Mouse (Mus musculus): ENCODE data around the gene Ncoa1.

DNA sequence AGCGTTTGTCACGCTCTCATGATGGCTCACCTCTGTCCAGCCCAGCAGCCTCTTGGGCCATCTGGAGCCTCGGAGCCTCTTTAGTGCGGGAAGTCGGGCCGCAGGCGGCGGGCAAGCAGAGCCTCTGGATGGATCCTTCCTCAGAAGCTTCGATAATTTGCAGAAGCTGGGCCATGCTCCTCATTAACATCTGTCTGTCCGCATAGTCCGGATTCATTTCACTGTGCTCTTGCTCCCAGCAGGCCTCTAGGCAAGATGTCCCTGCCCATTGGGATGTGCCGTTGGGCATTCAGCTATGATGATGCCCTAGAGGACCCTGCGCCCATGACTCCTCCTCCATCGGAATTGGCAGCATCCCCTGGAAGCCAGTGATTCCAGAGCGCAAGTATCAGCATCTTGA lies 239.5 kb downstream of the Ncoa1 start:
- TF ChIP-seq CTCF (IDR thresholded peaks at IDR 0.05; ENCODE audit: borderline replicate concordance, extremely low read depth, insufficient read depth, insufficient read length) (no peak), POLR2A (IDR thresholded peaks at IDR 0.05; ENCODE audit: borderline replicate concordance, extremely low read depth, insufficient read depth, insufficient read length, poor library complexity, severe bottlenecking) (no peak)
